Mouse (Mus musculus): ENCODE data around the gene Zmym4. TPM values are rescaled to one million over a fixed set of nuclear protein-coding genes. Genes with fewer than 3 reads are reported as not detected.
"Not testable (repeated sequence)": the region's sequence is repeated elsewhere in the genome, so short reads cannot be mapped to it uniquely, and the experiment has no call there.

Zmym4 gene
- polyA plus RNA-seq (2015; fragmentation: Nextera tagmentation; extraction: Ambion mirVana), result 28.8 and 31.5 TPM in 2 replicates

GRCm38 (mm10) chr4:126967864-126968821 is at the start of gene Zmym4:
Gene Zmym4 (minus strand): TSS chr4:126968135.
- H3K27ac ChIP-seq, result peak within 1 kb of the TSS; percentile 95
- H3K36me3 ChIP-seq (replicated peaks), result no peaks in the 10 kb centered on the region
- peak within 1 kb of the TSS; percentile 60 for H3K4me2 ChIP-seq
- H3K9ac ChIP-seq, result peak within 1 kb of the TSS; percentile 73
- H3K9me3 ChIP-seq, result no peaks in the 10 kb centered on the region
- H3K27me3 ChIP-seq (replicated peaks), result no peaks in the 10 kb centered on the region
- peak; percentile 98 for ATAC-seq (replicated peaks)
- H3K4me3 ChIP-seq, result peak within 1 kb of the TSS; percentile 58
- H3K4me1 ChIP-seq, result peaks cover 11% of the 10 kb centered on the region
- 7% methylated on average over 42 of the region's 54 CpGs for WGBS

- Histone ChIP-seq H3K9ac (no peak overlapping the region), H3K4me3 (no peak overlapping the region), H3K27ac (no peak overlapping the region), H3K4me1 (peaks cover 10% of the 10 kb centered on the region), H3K4me2 (no peak overlapping the region), H3K9me3 (no peaks in the 10 kb centered on the region), H3K36me3 (replicated peaks) (no peaks in the 10 kb centered on the region), H3K27me3 (replicated peaks) (no peaks in the 10 kb centered on the region)
- 75% methylated on average over 4 of the region's 4 CpGs for WGBS
- ATAC-seq (replicated peaks), result no peak
Observed at GRCm38 (mm10) chr4:127016366-127016765, 48.4 kb upstream of the Zmym4 start.

GRCm38 (mm10) chr4:127015294-127015993 is 47.5 kb upstream of the Zmym4 start:
- not testable (repeated sequence) for H3K36me3 ChIP-seq (replicated peaks); H3K9ac ChIP-seq; H3K27me3 ChIP-seq (replicated peaks); H3K4me1 ChIP-seq; H3K9me3 ChIP-seq
- WGBS, result 7% methylated on average over 14 of the region's 26 CpGs
- ATAC-seq (replicated peaks), result peak; percentile 90
- H3K4me2 ChIP-seq, result peak overlapping the region; percentile 36
- peak overlapping the region; percentile 72; the same call in 1 of the 2 replicates for H3K27ac ChIP-seq
- H3K4me3 ChIP-seq, result peak overlapping the region; percentile 32

GRCm38 (mm10) chr4:127005113-127005936 is 37.4 kb upstream of the Zmym4 start:
- Histone ChIP-seq H3K9me3 (no peaks in the 10 kb centered on the region), H3K27ac (peak overlapping the region; percentile 83), H3K4me1 (peaks cover 22% of the 10 kb centered on the region), H3K4me3 (peak overlapping the region; percentile 34), H3K4me2 (peak overlapping the region; percentile 54), H3K9ac (peak overlapping the region; percentile 37), H3K36me3 (replicated peaks) (no peaks in the 10 kb centered on the region), H3K27me3 (replicated peaks) (no peaks in the 10 kb centered on the region)
- peak; percentile 91 for ATAC-seq (replicated peaks)
- WGBS, result 11% methylated on average over 25 of the region's 25 CpGs

GRCm38 (mm10) chr4:127004384-127004783 is 36.4 kb upstream of the Zmym4 start:
- no peaks in the 10 kb centered on the region for H3K27me3 ChIP-seq (replicated peaks)
- WGBS, result 85% methylated on average over 3 of the region's 3 CpGs
- H3K9me3 ChIP-seq, result no peaks in the 10 kb centered on the region
- no peaks in the 10 kb centered on the region for H3K36me3 ChIP-seq (replicated peaks)
- ATAC-seq (replicated peaks), result no peak
- peak overlapping the region; percentile 37; the same call in 1 of the 2 replicates for H3K9ac ChIP-seq
- H3K4me2 ChIP-seq, result peak overlapping the region; percentile 54
- peak overlapping the region; percentile 83 for H3K27ac ChIP-seq
- H3K4me1 ChIP-seq, result peaks cover 22% of the 10 kb centered on the region
- no peak overlapping the region for H3K4me3 ChIP-seq

GRCm38 (mm10) chr4:127000601-127001105 is 32.7 kb upstream of the Zmym4 start:
- peaks cover 22% of the 10 kb centered on the region for H3K4me1 ChIP-seq
- H3K27me3 ChIP-seq (replicated peaks), result no peaks in the 10 kb centered on the region
- no peaks in the 10 kb centered on the region for H3K9me3 ChIP-seq
- H3K27ac ChIP-seq, result peak overlapping the region; percentile 57
- H3K4me2 ChIP-seq, result peak overlapping the region; percentile 30
- H3K4me3 ChIP-seq, result no peak overlapping the region
- ATAC-seq (replicated peaks), result peak; percentile 58
- WGBS, result 27% methylated on average over 8 of the region's 8 CpGs
- H3K36me3 ChIP-seq (replicated peaks), result no peaks in the 10 kb centered on the region
- H3K9ac ChIP-seq, result no peak overlapping the region

GRCm38 (mm10) chr4:126999372-126999771 is 31.4 kb upstream of the Zmym4 start:
- H3K9ac ChIP-seq; ATAC-seq (replicated peaks); H3K36me3 ChIP-seq (replicated peaks); H3K27ac ChIP-seq; H3K4me3 ChIP-seq; H3K4me2 ChIP-seq; H3K9me3 ChIP-seq; H3K27me3 ChIP-seq (replicated peaks); H3K4me1 ChIP-seq: not testable (repeated sequence)
- WGBS, result 95% methylated on average over 16 of the region's 16 CpGs

- no peaks in the 10 kb centered on the region for H3K4me1 ChIP-seq
- no peak for ATAC-seq (replicated peaks)
Observed at GRCm38 (mm10) chr4:126992356-126992755, 24.4 kb upstream of the Zmym4 start.

GRCm38 (mm10) chr4:126990553-126990952 is 22.6 kb upstream of the Zmym4 start:
- no peak for ATAC-seq (replicated peaks)
- no peak overlapping the region for H3K4me3 ChIP-seq
- no peak overlapping the region for H3K27ac ChIP-seq
- H3K9ac ChIP-seq, result no peak overlapping the region
- H3K36me3 ChIP-seq (replicated peaks), result no peaks in the 10 kb centered on the region
- no peaks in the 10 kb centered on the region for H3K4me1 ChIP-seq
- no peaks in the 10 kb centered on the region for H3K9me3 ChIP-seq
- no peak overlapping the region for H3K4me2 ChIP-seq
- no peaks in the 10 kb centered on the region for H3K27me3 ChIP-seq (replicated peaks)

More at GRCm38 (mm10) chr4:126992356-126992755, 24.4 kb upstream of the Zmym4 start:
- Histone ChIP-seq H3K9me3 (no peaks in the 10 kb centered on the region), H3K36me3 (replicated peaks) (no peaks in the 10 kb centered on the region), H3K4me3 (no peak overlapping the region), H3K9ac (no peak overlapping the region), H3K4me2 (no peak overlapping the region), H3K27ac (no peak overlapping the region), H3K27me3 (replicated peaks) (no peaks in the 10 kb centered on the region)
- WGBS, result 62% methylated on average over 5 of the region's 5 CpGs

GRCm38 (mm10) chr4:126988503-126988902 is 20.6 kb upstream of the Zmym4 start:
- WGBS, result 72% methylated on average over 4 of the region's 4 CpGs

GRCm38 (mm10) chr4:126986768-126987167 is 18.8 kb upstream of the Zmym4 start:
- H3K9ac ChIP-seq, result no peak overlapping the region
- WGBS, result 84% methylated on average over 5 of the region's 5 CpGs
- H3K36me3 ChIP-seq (replicated peaks), result no peaks in the 10 kb centered on the region
- no peaks in the 10 kb centered on the region for H3K9me3 ChIP-seq
- H3K27me3 ChIP-seq (replicated peaks), result no peaks in the 10 kb centered on the region
- no peak overlapping the region for H3K27ac ChIP-seq
- ATAC-seq (replicated peaks), result no peak
- H3K4me3 ChIP-seq, result no peak overlapping the region
- H3K4me1 ChIP-seq, result no peaks in the 10 kb centered on the region
- H3K4me2 ChIP-seq, result no peak overlapping the region

More at GRCm38 (mm10) chr4:126988503-126988902, 20.6 kb upstream of the Zmym4 start:
- H3K4me1 ChIP-seq, result no peaks in the 10 kb centered on the region
- no peak overlapping the region for H3K4me2 ChIP-seq
- H3K4me3 ChIP-seq, result no peak overlapping the region
- ATAC-seq (replicated peaks), result no peak
- H3K36me3 ChIP-seq (replicated peaks), result no peaks in the 10 kb centered on the region
- H3K9ac ChIP-seq, result no peak overlapping the region
- H3K9me3 ChIP-seq, result no peaks in the 10 kb centered on the region
- no peak overlapping the region for H3K27ac ChIP-seq
- H3K27me3 ChIP-seq (replicated peaks), result no peaks in the 10 kb centered on the region
